ENCODE assay signal across 9 mouse cellular contexts in the genomic region with DNA sequence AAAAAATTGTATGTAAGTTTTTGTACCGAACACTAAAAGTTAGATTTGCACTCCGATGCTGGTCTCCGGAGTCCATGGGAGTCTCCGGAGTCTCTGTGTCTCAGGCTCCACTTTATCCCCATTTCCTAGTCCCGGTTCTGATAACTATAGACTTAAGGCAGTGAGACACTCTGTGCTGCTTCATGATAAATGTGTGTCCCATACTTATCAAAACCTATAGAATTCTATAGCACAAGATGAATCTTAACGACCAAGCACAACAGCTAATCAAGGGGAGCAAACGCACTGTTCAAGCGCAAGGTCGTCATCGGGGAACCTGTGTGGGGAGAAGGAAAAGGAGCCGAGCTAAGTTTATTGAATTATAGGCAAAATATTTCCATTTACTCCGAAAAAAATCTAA.
A peak's percentile ranks its signal among the peaks of the same experiment; 100 is the strongest.
DNase-seq lines count a peak whose midpoint lies in the region; ATAC-seq and TF ChIP-seq lines count a peak whose summit lies in the region.
"Had no signal": no experiment of that assay in that cellular context is flagged by ENCODE, and none has a peak within 500 bp of the region (broad histone marks: within the 10 kb centered on the region; RNA-seq: fewer than 3 reads in every experiment).

No protein-coding gene starts in this region.

- H3K36me3 ChIP-seq in heart, embryonic 10.5 days, result no peaks in the 10 kb centered on the region
- H3K36me3 ChIP-seq in kidney, embryonic 16.5 days (ENCODE audit: insufficient read depth, low read length), result no peaks in the 10 kb centered on the region
- H3K36me3 ChIP-seq in ES-E14 (ENCODE audit: control insufficient read depth, insufficient read depth, low read length, poor library complexity, severe bottlenecking), result peaks cover 3% of the 10 kb centered on the region; the same call in 1 of the 2 replicates
- no peaks in the 10 kb centered on the region for H3K36me3 ChIP-seq in limb, embryonic 10.5 days

- ATAC-seq in kidney, embryonic 16.5 days (ENCODE audit: low FRiP score, low TSS enrichment), result no peak

- peaks cover 50% of the 10 kb centered on the region for H3K27me3 ChIP-seq in heart, embryonic 10.5 days (ENCODE audit: insufficient read depth, poor library complexity, severe bottlenecking)
- H3K27me3 ChIP-seq in kidney, embryonic 16.5 days (ENCODE audit: insufficient read depth, low read length), result peaks cover 11% of the 10 kb centered on the region
- H3K27me3 ChIP-seq in limb, embryonic 10.5 days (ENCODE audit: low read depth, poor library complexity, severe bottlenecking), result peaks cover 68% of the 10 kb centered on the region

- peaks cover 10% of the 10 kb centered on the region for H3K4me1 ChIP-seq in heart, embryonic 10.5 days
- H3K4me1 ChIP-seq in kidney, embryonic 16.5 days (ENCODE audit: insufficient read depth, low read length), result 0 out of 2 replicates have a peak, but pooled peaks cover 10% of the 10 kb centered on the region
- peaks cover 0 to 5% of the 10 kb centered on the region in 2 experiments; a peak in 1 of 4 replicates for H3K4me1 ChIP-seq in ES-E14 (ENCODE audit: control insufficient read depth in 2 of 2, insufficient read depth in 2 of 2, low read length in 2 of 2, poor library complexity in 1 of 2)
- peaks cover 30% of the 10 kb centered on the region for H3K4me1 ChIP-seq in limb, embryonic 10.5 days

- H3K9ac ChIP-seq in kidney, embryonic 16.5 days (replicated peaks; ENCODE audit: low read length), result no peak overlapping the region
- peak overlapping the region; percentile 21; the same call in 1 of the 2 replicates for H3K9ac ChIP-seq in ES-E14 (ENCODE audit: insufficient read depth, low read depth, low read length, poor library complexity, severe bottlenecking)

- peak overlapping the region; percentile 50 for H3K4me3 ChIP-seq in heart, embryonic 10.5 days
- peak overlapping the region; percentile 9; the same call in 1 of the 2 replicates for H3K4me3 ChIP-seq in kidney, embryonic 16.5 days (ENCODE audit: low read length)
- peak overlapping the region in 1 of 2 experiments; percentile 23; a peak in 1 of 4 replicates for H3K4me3 ChIP-seq in ES-E14 (ENCODE audit: insufficient read depth in 1 of 2, low read depth in 1 of 2, low read length in 2 of 2, poor library complexity in 1 of 2, severe bottlenecking in 1 of 2)
- peak overlapping the region; percentile 29 for H3K4me3 ChIP-seq in limb, embryonic 10.5 days

- no peaks in the 10 kb centered on the region for H3K9me3 ChIP-seq in heart, embryonic 10.5 days
- peaks cover 3% of the 10 kb centered on the region; the same call in 1 of the 2 replicates for H3K9me3 ChIP-seq in kidney, embryonic 16.5 days (ENCODE audit: low read length)
- H3K9me3 ChIP-seq in ES-E14 (ENCODE audit: control insufficient read depth, insufficient read depth, low read depth, low read length), result no peaks in the 10 kb centered on the region
- H3K9me3 ChIP-seq in limb, embryonic 10.5 days (replicated peaks), result no peaks in the 10 kb centered on the region

- H3K4me2 ChIP-seq in kidney, embryonic 16.5 days (replicated peaks; ENCODE audit: low read depth, low read length), result peak overlapping the region; percentile 41

- H3K27ac ChIP-seq in heart, embryonic 10.5 days, result no peak overlapping the region
- H3K27ac ChIP-seq in kidney, embryonic 16.5 days (ENCODE audit: low read length), result no peak overlapping the region
- no peak overlapping the region for H3K27ac ChIP-seq in ES-E14 (ENCODE audit: insufficient read depth, low read depth, low read length, poor library complexity, severe bottlenecking)
- no peak overlapping the region for H3K27ac ChIP-seq in limb, embryonic 10.5 days

- DNase-seq in heart, embryonic 10.5 days (ENCODE audit: low spot score), result no peak
- no peak for DNase-seq in heart, adult 18-20 months
- no peak for DNase-seq in kidney, postnatal 36 days
- no peak for DNase-seq in ES-E14 (ENCODE audit: low read depth, low spot score)
- DNase-seq in limb, embryonic 10.5 days (ENCODE audit: low spot score), result no peak
- no peak for DNase-seq in layer of hippocampus, postnatal 36 days
- DNase-seq in c-Kit-positive CD71-positive TER-119-positive erythroid progenitor cells, embryonic 14.5 days (ENCODE audit: low spot score), result no peak
- DNase-seq: cerebellum, postnatal 25 days had no signal

- in situ Hi-C loops in ES-E14 (cut with MboI; ENCODE audit: low sequenced_read_pairs in 2 of 2, unreplicated experiment in 2 of 2), result no loop called here

- WGBS in heart, embryonic 10.5 days, result 29% methylated on average over 12 of the region's 12 CpGs
- 55% methylated on average over 12 of the region's 12 CpGs for WGBS in kidney, embryonic 16.5 days
- WGBS in limb, embryonic 10.5 days, result 38% methylated on average over 12 of the region's 12 CpGs

TF ChIP-seq in ES-E14, 5 proteins besides CTCF, POLR2A, EP300 and RAD21:
- no peak for TF ChIP-seq ZC3H11A (IDR thresholded peaks at IDR 0.05; ENCODE audit: borderline replicate concordance, low read depth, low read length)
- no peak for TF ChIP-seq MAFK (IDR thresholded peaks at IDR 0.05; ENCODE audit: insufficient read depth, low read depth, low read length)
- TF ChIP-seq ZNF384 (IDR thresholded peaks at IDR 0.05; ENCODE audit: low read depth, low read length), result no peak
